Mouse (Mus musculus) forebrain, embryonic 10.5 days (tissue): ENCODE results near the gene Vegfa. TPM values are rescaled to one million over a fixed set of nuclear protein-coding genes. Genes with fewer than 3 reads are reported as not detected.

ENCODE experiments used
- DNase-seq: peaks from one replicate; pipeline ENCODE4 v3.0.0-alpha.2; 2017; ENCODE audit warnings: low spot score; ENCODE audit errors: extremely low spot score
- H3K27ac ChIP-seq: fragments of 300-500 bp; sonication (generic); 2 replicates; pipeline ENCODE4 v1.5.1; 2016; ENCODE audit warnings: mild to moderate bottlenecking
- H3K27me3 ChIP-seq: fragments of 300-500 bp; sonication (generic); 2 replicates; pipeline ENCODE4 v1.6.1; 2016; ENCODE audit warnings: mild to moderate bottlenecking; ENCODE audit not compliant: poor library complexity, severe bottlenecking
- H3K36me3 ChIP-seq: fragments of 300-500 bp; sonication (generic); replicated peaks from 2 replicates; pipeline ENCODE4 v1.6.1; 2016; ENCODE audit warnings: mild to moderate bottlenecking, moderate library complexity
- H3K4me1 ChIP-seq: fragments of 300-500 bp; sonication (generic); 2 replicates; pipeline ENCODE4 v1.6.1; 2016
- H3K4me3 ChIP-seq: fragments of 300-500 bp; sonication (generic); 2 replicates; pipeline ENCODE4 v1.5.1; 2016; ENCODE audit warnings: mild to moderate bottlenecking, moderate library complexity
- H3K9me3 ChIP-seq: fragments of 300-500 bp; sonication (generic); 2 replicates; pipeline ENCODE4 v1.6.1; 2016; ENCODE audit warnings: mild to moderate bottlenecking, moderate library complexity
- WGBS: fragments of 180-500 bp; shearing (Covaris S2); methylation state at CpG from one replicate; pipeline ENCODE4 v1.1.7; 2016; 5-methylcytosine and 5-hydroxymethylcytosine counted together
- polyA plus RNA-seq: library from polyadenylated mRNA; unstranded; fragments of >200 nt; fragmentation: Nextera tagmentation; extraction: Ambion mirVana; gene quantifications from 2 replicates; pipeline ENCODE4 v1.2.1, GENCODE M21; 2016

The Vegfa gene
- 2.4 and 2.5 TPM in 2 replicates for polyA plus RNA-seq

- Histone ChIP-seq H3K4me1 (peaks cover 49% of the 10 kb centered on the region), H3K27me3 (peaks cover 24% of the 10 kb centered on the region), H3K27ac (peak within 1 kb of the TSS; percentile 99), H3K4me3 (peak within 1 kb of the TSS; percentile 95), H3K9me3 (no peaks in the 10 kb centered on the region), H3K36me3 (peaks cover 14% of the 10 kb centered on the region)
- WGBS, result under 1% methylated on average over 40 of the region's 40 CpGs
- DNase-seq, result peak; percentile 93
Observed at GRCm38 (mm10) chr17:46032257-46032991, at the start of gene Vegfa. Gene Vegfa (minus strand): TSS chr17:46032369.

GRCm38 (mm10) chr17:46081657-46082056 is 49.5 kb upstream of the Vegfa start:
- Histone ChIP-seq H3K4me3 (no peak overlapping the region), H3K36me3 (no peaks in the 10 kb centered on the region), H3K27me3 (no peaks in the 10 kb centered on the region), H3K4me1 (peaks cover 45% of the 10 kb centered on the region), H3K27ac (peak overlapping the region; percentile 54; the same call in 1 of the 2 replicates), H3K9me3 (peaks cover 3% of the 10 kb centered on the region; the same call in 1 of the 2 replicates)
- DNase-seq, result no peak
- 59% methylated on average over 7 of the region's 7 CpGs for WGBS

- Histone ChIP-seq H3K27ac (peak overlapping the region; percentile 54), H3K36me3 (no peaks in the 10 kb centered on the region), H3K9me3 (peaks cover 3% of the 10 kb centered on the region; the same call in 1 of the 2 replicates), H3K27me3 (no peaks in the 10 kb centered on the region), H3K4me3 (no peak overlapping the region), H3K4me1 (peaks cover 43% of the 10 kb centered on the region)
- WGBS, result 39% methylated on average over 5 of the region's 5 CpGs
- no peak for DNase-seq
Observed at GRCm38 (mm10) chr17:46081042-46081441, 48.9 kb upstream of the Vegfa start.

- Histone ChIP-seq H3K27me3 (no peaks in the 10 kb centered on the region), H3K4me1 (peaks cover 44% of the 10 kb centered on the region), H3K27ac (peak overlapping the region; percentile 54), H3K4me3 (no peak overlapping the region), H3K9me3 (peaks cover 3% of the 10 kb centered on the region; the same call in 1 of the 2 replicates), H3K36me3 (no peaks in the 10 kb centered on the region)
- DNase-seq, result no peak
- WGBS, result 50% methylated on average over 7 of the region's 7 CpGs
Observed at GRCm38 (mm10) chr17:46080388-46080787, 48.2 kb upstream of the Vegfa start.

- 77% methylated on average over 2 of the region's 2 CpGs for WGBS
- Histone ChIP-seq H3K27me3 (no peaks in the 10 kb centered on the region), H3K36me3 (no peaks in the 10 kb centered on the region), H3K4me1 (peaks cover 36% of the 10 kb centered on the region), H3K4me3 (no peak overlapping the region), H3K27ac (no peak overlapping the region), H3K9me3 (peaks cover 3% of the 10 kb centered on the region; the same call in 1 of the 2 replicates)
- no peak for DNase-seq
Observed at GRCm38 (mm10) chr17:46079037-46079436, 46.9 kb upstream of the Vegfa start.

GRCm38 (mm10) chr17:46077921-46078534 is 45.9 kb upstream of the Vegfa start:
- WGBS, result 95% methylated on average over 12 of the region's 12 CpGs
- DNase-seq, result no peak
- H3K4me3 ChIP-seq, result no peak overlapping the region
- H3K4me1 ChIP-seq, result peaks cover 33% of the 10 kb centered on the region
- H3K27me3 ChIP-seq, result no peaks in the 10 kb centered on the region
- H3K27ac ChIP-seq, result no peak overlapping the region
- H3K36me3 ChIP-seq, result no peaks in the 10 kb centered on the region
- H3K9me3 ChIP-seq, result peaks cover 3% of the 10 kb centered on the region; the same call in 1 of the 2 replicates

GRCm38 (mm10) chr17:46076260-46076551 is 44.0 kb upstream of the Vegfa start:
- no peaks in the 10 kb centered on the region for H3K36me3 ChIP-seq
- H3K9me3 ChIP-seq, result peaks cover 3% of the 10 kb centered on the region; the same call in 1 of the 2 replicates
- no peak for DNase-seq
- H3K27ac ChIP-seq, result no peak overlapping the region
- no peak overlapping the region for H3K4me3 ChIP-seq
- H3K4me1 ChIP-seq, result peaks cover 26% of the 10 kb centered on the region
- WGBS, result 75% methylated on average over 1 of the region's 1 CpGs
- H3K27me3 ChIP-seq, result no peaks in the 10 kb centered on the region

- H3K4me3 ChIP-seq, result no peak overlapping the region
- H3K36me3 ChIP-seq, result no peaks in the 10 kb centered on the region
- WGBS, result 70% methylated on average over 5 of the region's 5 CpGs
- no peaks in the 10 kb centered on the region for H3K27me3 ChIP-seq
- no peak overlapping the region for H3K27ac ChIP-seq
- DNase-seq, result no peak
- H3K4me1 ChIP-seq, result peaks cover 21% of the 10 kb centered on the region
- peaks cover 3% of the 10 kb centered on the region; the same call in 1 of the 2 replicates for H3K9me3 ChIP-seq
Observed at GRCm38 (mm10) chr17:46075551-46076259, 43.5 kb upstream of the Vegfa start.

- H3K36me3 ChIP-seq, result no peaks in the 10 kb centered on the region
- H3K4me3 ChIP-seq, result no peak overlapping the region
- H3K4me1 ChIP-seq, result peaks cover 15% of the 10 kb centered on the region
- no peak overlapping the region for H3K27ac ChIP-seq
- no peaks in the 10 kb centered on the region for H3K27me3 ChIP-seq
- H3K9me3 ChIP-seq, result peaks cover 3% of the 10 kb centered on the region; the same call in 1 of the 2 replicates
- WGBS, result 56% methylated on average over 3 of the region's 3 CpGs
- no peak for DNase-seq
Observed at GRCm38 (mm10) chr17:46075116-46075485, 42.9 kb upstream of the Vegfa start.

GRCm38 (mm10) chr17:46074398-46075115 is 42.4 kb upstream of the Vegfa start:
- no peak overlapping the region for H3K27ac ChIP-seq
- 81% methylated on average over 7 of the region's 7 CpGs for WGBS
- no peaks in the 10 kb centered on the region for H3K36me3 ChIP-seq
- no peak for DNase-seq
- H3K4me3 ChIP-seq, result no peak overlapping the region
- H3K4me1 ChIP-seq, result peaks cover 15% of the 10 kb centered on the region
- no peaks in the 10 kb centered on the region for H3K27me3 ChIP-seq
- H3K9me3 ChIP-seq, result peaks cover 3% of the 10 kb centered on the region; the same call in 1 of the 2 replicates

GRCm38 (mm10) chr17:46073730-46074301 is 41.6 kb upstream of the Vegfa start:
- 84% methylated on average over 23 of the region's 23 CpGs for WGBS
- DNase-seq, result no peak
- Histone ChIP-seq H3K36me3 (no peaks in the 10 kb centered on the region), H3K27ac (no peak overlapping the region), H3K9me3 (no peaks in the 10 kb centered on the region), H3K27me3 (no peaks in the 10 kb centered on the region), H3K4me1 (peaks cover 16% of the 10 kb centered on the region), H3K4me3 (no peak overlapping the region)

GRCm38 (mm10) chr17:46071531-46071930 is 39.4 kb upstream of the Vegfa start:
- H3K36me3 ChIP-seq, result no peaks in the 10 kb centered on the region
- no peaks in the 10 kb centered on the region for H3K9me3 ChIP-seq
- H3K4me1 ChIP-seq, result peaks cover 16% of the 10 kb centered on the region
- 89% methylated on average over 3 of the region's 3 CpGs for WGBS
- DNase-seq, result no peak
- no peaks in the 10 kb centered on the region for H3K27me3 ChIP-seq
- no peak overlapping the region for H3K27ac ChIP-seq
- H3K4me3 ChIP-seq, result no peak overlapping the region
